Mouse (Mus musculus) liver, embryonic 12.5 days (tissue): ENCODE measurements at regions not wholly inside any gene's neighbourhood (a gene's known extent, or its start where the extent isn't known, plus 50 kb on each side); places are given as distances from the start of the nearest gene placed in this dataset.

ENCODE experiments used
- ATAC-seq: fragments of 200-750 bp; cut with Nextera tagmentation; 2 replicates; pipeline ENCODE4 v1.8.0; 2017; ENCODE audit warnings: moderate number of reproducible peaks, mild to moderate bottlenecking, moderate library complexity
- H3K27ac ChIP-seq: fragments of 300-500 bp; sonication (generic); 2 replicates; pipeline ENCODE4 v1.5.1; 2016; ENCODE audit warnings: mild to moderate bottlenecking
- H3K27me3 ChIP-seq: fragments of 300-500 bp; sonication (generic); replicated peaks from 2 replicates; pipeline ENCODE4 v1.6.1; 2016; ENCODE audit warnings: mild to moderate bottlenecking, moderate library complexity
- H3K36me3 ChIP-seq: fragments of 300-500 bp; sonication (generic); 2 replicates; pipeline ENCODE4 v1.6.1; 2016; ENCODE audit warnings: mild to moderate bottlenecking, moderate library complexity
- H3K4me1 ChIP-seq: fragments of 300-500 bp; sonication (generic); 2 replicates; pipeline ENCODE4 v1.6.1; 2016
- H3K4me2 ChIP-seq: fragments of 300-500 bp; sonication (generic); 2 replicates; pipeline ENCODE4 v1.6.1; 2016; ENCODE audit warnings: mild to moderate bottlenecking, moderate library complexity
- H3K4me3 ChIP-seq: fragments of 300-500 bp; sonication (generic); 2 replicates; pipeline ENCODE4 v1.5.1; 2016; ENCODE audit warnings: mild to moderate bottlenecking, moderate library complexity
- H3K9ac ChIP-seq: fragments of 300-500 bp; sonication (generic); 2 replicates; pipeline ENCODE4 v1.6.1; 2016; ENCODE audit warnings: mild to moderate bottlenecking, moderate library complexity
- H3K9me3 ChIP-seq: fragments of 300-500 bp; sonication (generic); replicated peaks from 2 replicates; pipeline ENCODE4 v1.6.1; 2016; ENCODE audit warnings: mild to moderate bottlenecking, moderate library complexity
- WGBS: fragments of 180-500 bp; shearing (Covaris S2); methylation state at CpG from one replicate; pipeline ENCODE4 v1.1.7; 2016; ENCODE audit not compliant: insufficient replicate concordance; 5-methylcytosine and 5-hydroxymethylcytosine counted together

DNA sequence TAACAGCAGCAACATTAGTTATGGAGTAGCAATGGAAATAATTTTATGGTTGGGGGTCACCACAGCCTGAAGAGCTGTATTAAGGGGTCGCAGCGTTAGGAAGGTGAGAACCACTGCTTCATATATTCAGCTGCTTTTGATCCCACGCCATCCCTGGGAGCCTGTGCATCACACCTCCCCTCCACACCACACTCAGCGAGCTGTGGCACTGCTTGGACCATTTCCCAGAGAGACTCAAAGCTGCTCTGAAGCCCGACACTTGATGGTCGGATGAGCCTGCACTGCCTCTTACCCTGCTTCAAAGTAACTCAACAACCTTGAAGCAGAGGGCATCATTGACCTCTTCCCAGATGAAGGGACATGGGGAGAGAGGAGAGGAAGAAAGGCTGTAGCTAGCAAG is 171.3 kb downstream of the Cryba4 start:
- no peak overlapping the region for H3K4me2 ChIP-seq
- H3K4me1 ChIP-seq, result no peaks in the 10 kb centered on the region
- no peak overlapping the region for H3K4me3 ChIP-seq
- no peak overlapping the region for H3K27ac ChIP-seq
- no peak for ATAC-seq
- no peak overlapping the region for H3K9ac ChIP-seq
- H3K9me3 ChIP-seq, result 0 out of 2 replicates have a peak, but pooled peaks cover 4% of the 10 kb centered on the region
- no peaks in the 10 kb centered on the region for H3K27me3 ChIP-seq
- no peaks in the 10 kb centered on the region for H3K36me3 ChIP-seq
- WGBS, result 57% methylated on average over 6 of the region's 6 CpGs

DNA sequence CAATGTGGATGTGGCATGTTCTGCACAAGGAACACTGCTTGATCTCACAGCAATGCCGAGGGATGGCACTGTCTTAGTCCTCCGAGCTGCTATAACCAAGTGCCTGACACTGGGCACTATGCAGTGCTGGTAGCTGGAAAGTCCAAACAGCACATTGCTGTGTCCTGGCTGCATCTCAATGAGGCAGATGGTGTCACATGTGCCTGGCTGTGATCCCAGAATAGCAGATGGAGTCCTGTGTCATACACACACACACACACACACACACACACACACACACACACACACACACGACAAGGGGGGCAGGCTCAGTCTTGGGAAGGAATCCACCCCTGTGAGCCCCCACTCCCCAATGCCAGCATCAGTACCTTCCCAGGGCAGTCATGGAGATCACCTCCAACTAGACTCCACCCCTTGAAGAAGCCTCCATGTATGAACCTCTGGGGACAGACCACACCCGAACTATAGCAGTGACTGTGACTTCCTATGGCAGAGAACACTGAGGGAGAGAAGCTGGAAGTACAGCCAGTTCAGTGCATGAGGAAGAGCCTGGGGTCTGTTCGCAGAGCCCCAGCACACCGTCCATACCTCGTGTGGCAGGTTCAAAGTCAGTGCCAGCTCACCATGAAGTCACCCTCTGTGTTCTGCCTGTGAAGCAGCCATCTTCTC is 160.3 kb downstream of the Cryba4 start:
- 59% methylated on average over 7 of the region's 7 CpGs for WGBS
- no peak for ATAC-seq
- H3K9me3 ChIP-seq, result no peaks in the 10 kb centered on the region

DNA sequence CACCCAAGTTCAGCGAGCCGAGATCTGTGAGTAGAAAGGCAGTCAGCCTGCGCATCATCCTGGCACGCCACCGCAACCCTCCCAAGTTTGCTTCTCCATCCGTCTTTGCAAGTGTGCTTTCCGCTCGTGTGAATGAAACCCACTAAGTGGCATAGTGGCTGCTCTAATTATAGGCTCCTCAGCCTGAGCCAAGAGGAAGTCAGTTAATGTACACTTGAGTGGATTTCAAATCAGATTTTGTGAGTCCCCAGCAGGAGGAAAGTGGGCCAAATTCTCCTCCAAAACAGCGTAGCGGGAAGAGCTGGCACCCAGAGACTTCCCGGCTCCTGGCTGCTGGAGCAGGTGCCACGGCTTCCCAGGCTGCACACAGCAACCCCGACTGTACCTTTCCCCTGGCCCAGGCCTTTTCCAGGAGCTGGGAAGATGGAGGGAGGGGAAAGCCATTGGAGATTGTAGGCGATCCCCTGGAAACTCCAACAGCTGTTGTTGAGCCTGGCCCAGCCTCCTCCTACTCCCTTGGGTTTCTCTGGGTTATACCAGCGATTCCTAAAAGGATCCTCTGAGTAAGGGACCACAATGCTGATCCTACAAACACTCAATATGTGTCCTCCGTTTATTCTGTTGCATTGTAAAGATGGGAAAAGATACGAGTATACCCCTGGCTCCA is 158.3 kb downstream of the Cryba4 start:
- Histone ChIP-seq H3K27me3 (no peaks in the 10 kb centered on the region), H3K4me2 (no peak overlapping the region), H3K4me1 (no peaks in the 10 kb centered on the region), H3K9me3 (no peaks in the 10 kb centered on the region), H3K27ac (no peak overlapping the region), H3K9ac (no peak overlapping the region), H3K4me3 (no peak overlapping the region), H3K36me3 (no peaks in the 10 kb centered on the region)
- ATAC-seq, result no peak
- 66% methylated on average over 17 of the region's 17 CpGs for WGBS

More for the DNA sequence above, 160.3 kb downstream of the Cryba4 start:
- H3K4me2 ChIP-seq, result no peak overlapping the region
- H3K27me3 ChIP-seq, result no peaks in the 10 kb centered on the region
- no peak overlapping the region for H3K9ac ChIP-seq
- H3K4me1 ChIP-seq, result no peaks in the 10 kb centered on the region
- no peak overlapping the region for H3K27ac ChIP-seq
- no peaks in the 10 kb centered on the region for H3K36me3 ChIP-seq
- no peak overlapping the region for H3K4me3 ChIP-seq

- Histone ChIP-seq H3K9ac (no peak overlapping the region), H3K4me3 (no peak overlapping the region), H3K4me1 (no peaks in the 10 kb centered on the region), H3K27ac (no peak overlapping the region), H3K27me3 (no peaks in the 10 kb centered on the region), H3K9me3 (no peaks in the 10 kb centered on the region), H3K4me2 (no peak overlapping the region), H3K36me3 (no peaks in the 10 kb centered on the region)
- 64% methylated on average over 22 of the region's 22 CpGs for WGBS
- no peak for ATAC-seq
Measured at GRCm38 (mm10) chr5:112098469-112099085, 153.7 kb downstream of the Cryba4 start.

- no peaks in the 10 kb centered on the region for H3K4me1 ChIP-seq
- H3K9ac ChIP-seq, result no peak overlapping the region
- no peak overlapping the region for H3K4me2 ChIP-seq
- 55% methylated on average over 17 of the region's 17 CpGs for WGBS
- ATAC-seq, result no peak
- H3K4me3 ChIP-seq, result no peak overlapping the region
- H3K36me3 ChIP-seq, result no peaks in the 10 kb centered on the region
- H3K27ac ChIP-seq, result no peak overlapping the region
- H3K9me3 ChIP-seq, result no peaks in the 10 kb centered on the region
- H3K27me3 ChIP-seq, result no peaks in the 10 kb centered on the region
Measured at GRCm38 (mm10) chr5:112101739-112102590, 150.4 kb downstream of the Cryba4 start.

- ATAC-seq, result no peak
- Histone ChIP-seq H3K9me3 (no peaks in the 10 kb centered on the region), H3K27me3 (no peaks in the 10 kb centered on the region), H3K27ac (no peak overlapping the region), H3K4me3 (no peak overlapping the region), H3K4me1 (no peaks in the 10 kb centered on the region), H3K9ac (no peak overlapping the region), H3K36me3 (no peaks in the 10 kb centered on the region), H3K4me2 (no peak overlapping the region)
- 56% methylated on average over 22 of the region's 22 CpGs for WGBS
Measured at GRCm38 (mm10) chr5:112110306-112110969, 141.9 kb downstream of the Cryba4 start.

- no peak overlapping the region for H3K27ac ChIP-seq
- ATAC-seq, result no peak
- no peak overlapping the region for H3K9ac ChIP-seq
- H3K4me3 ChIP-seq, result no peak overlapping the region
- no peaks in the 10 kb centered on the region for H3K4me1 ChIP-seq
- H3K9me3 ChIP-seq, result no peaks in the 10 kb centered on the region
- WGBS, result 55% methylated on average over 6 of the region's 6 CpGs
- H3K36me3 ChIP-seq, result no peaks in the 10 kb centered on the region
- peaks cover 14% of the 10 kb centered on the region; the same call in 1 of the 2 replicates for H3K27me3 ChIP-seq
- H3K4me2 ChIP-seq, result no peak overlapping the region
Measured at GRCm38 (mm10) chr5:112120766-112121165, 131.6 kb downstream of the Cryba4 start.

DNA sequence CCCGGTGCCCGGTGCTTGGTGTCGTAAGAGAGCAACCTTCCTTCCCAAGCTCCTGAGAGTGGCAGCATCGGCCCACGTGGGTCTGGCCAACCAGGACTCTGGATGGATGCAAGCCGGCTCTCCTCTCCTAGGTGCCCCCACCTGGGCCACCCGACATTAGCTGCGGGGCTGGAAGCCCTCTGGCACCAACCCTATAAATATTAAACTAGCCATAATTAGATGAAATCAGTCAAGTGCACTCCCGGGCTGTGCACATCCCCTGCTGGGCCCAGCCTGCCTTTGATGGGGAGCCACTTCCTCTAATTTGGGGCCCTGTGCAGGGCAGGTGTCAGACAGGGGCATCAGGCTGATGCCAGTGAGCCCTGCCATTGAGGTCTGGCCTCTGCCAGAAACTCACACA is 130.8 kb downstream of the Cryba4 start:
- H3K36me3 ChIP-seq, result no peaks in the 10 kb centered on the region
- H3K9ac ChIP-seq, result no peak overlapping the region
- no peak overlapping the region for H3K4me2 ChIP-seq
- no peak overlapping the region for H3K27ac ChIP-seq
- WGBS, result 60% methylated on average over 9 of the region's 9 CpGs
- H3K4me1 ChIP-seq, result no peaks in the 10 kb centered on the region
- no peak overlapping the region for H3K4me3 ChIP-seq
- ATAC-seq, result no peak
- H3K27me3 ChIP-seq, result peaks cover 12% of the 10 kb centered on the region; the same call in 1 of the 2 replicates
- H3K9me3 ChIP-seq, result no peaks in the 10 kb centered on the region

GRCm38 (mm10) chr5:112122581-112122980 is 129.7 kb downstream of the Cryba4 start:
- Histone ChIP-seq H3K9ac (no peak overlapping the region), H3K4me2 (no peak overlapping the region), H3K9me3 (no peaks in the 10 kb centered on the region), H3K27me3 (0 out of 2 replicates have a peak, but pooled peaks cover 6% of the 10 kb centered on the region), H3K4me1 (0 out of 2 replicates have a peak, but pooled peaks cover 3% of the 10 kb centered on the region), H3K36me3 (no peaks in the 10 kb centered on the region), H3K4me3 (no peak overlapping the region), H3K27ac (no peak overlapping the region)
- ATAC-seq, result no peak
- WGBS, result 11% methylated on average over 5 of the region's 5 CpGs

DNA sequence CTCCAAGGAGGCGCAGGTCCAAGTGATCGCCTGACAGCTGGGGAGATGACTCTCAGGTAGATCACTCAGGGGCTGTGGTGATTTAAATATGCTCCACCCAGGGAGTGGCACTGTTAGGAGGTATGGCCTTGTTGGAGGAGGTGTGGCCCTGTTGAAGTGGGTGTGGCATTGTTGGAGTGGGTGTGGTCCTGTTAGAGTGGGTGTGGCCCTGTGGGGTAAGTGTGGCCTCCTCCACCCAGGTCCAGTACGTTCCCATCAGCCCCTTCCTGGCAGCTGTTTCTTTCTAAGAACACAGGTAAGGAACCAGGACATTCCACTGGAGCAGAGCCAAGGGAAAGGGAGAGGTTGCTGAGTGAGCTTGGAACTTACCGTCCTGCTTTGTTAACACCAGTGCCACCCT is 125.1 kb downstream of the Cryba4 start:
- no peak overlapping the region for H3K9ac ChIP-seq
- no peaks in the 10 kb centered on the region for H3K36me3 ChIP-seq
- no peak overlapping the region for H3K4me2 ChIP-seq
- H3K4me1 ChIP-seq, result 0 out of 2 replicates have a peak, but pooled peaks cover 3% of the 10 kb centered on the region
- H3K27me3 ChIP-seq, result peaks cover 10% of the 10 kb centered on the region; the same call in 1 of the 2 replicates
- no peak for ATAC-seq
- no peaks in the 10 kb centered on the region for H3K9me3 ChIP-seq
- no peak overlapping the region for H3K27ac ChIP-seq
- WGBS, result 63% methylated on average over 4 of the region's 4 CpGs
- no peak overlapping the region for H3K4me3 ChIP-seq

- Histone ChIP-seq H3K4me2 (no peak overlapping the region), H3K27ac (no peak overlapping the region), H3K27me3 (peaks cover 7% of the 10 kb centered on the region), H3K4me1 (no peaks in the 10 kb centered on the region), H3K4me3 (no peak overlapping the region), H3K9me3 (no peaks in the 10 kb centered on the region), H3K9ac (no peak overlapping the region), H3K36me3 (no peaks in the 10 kb centered on the region)
- 62% methylated on average over 1 of the region's 1 CpGs for WGBS
- no peak for ATAC-seq
Measured at GRCm38 (mm10) chr5:112132746-112133145, 119.6 kb downstream of the Cryba4 start.
